Mouse (Mus musculus) megakaryocyte, embryonic 14.5 days (primary cell): ENCODE measurements at regions not wholly inside any gene's neighbourhood (a gene's known extent, or its start where the extent isn't known, plus 50 kb on each side); places are given as distances from the start of the nearest gene placed in this dataset.

ENCODE experiments used
- FLI1 ChIP-seq: IDR thresholded peaks from 2 replicates; pipeline ENCODE4 v1.6.1; 2012; ENCODE audit warnings: low read length, inconsistent platforms, mixed read lengths
- GATA1 ChIP-seq: IDR thresholded peaks from 3 replicates; pipeline ENCODE4 v1.6.1; 2012; ENCODE audit warnings: mixed read lengths, low read length, inconsistent platforms, borderline replicate concordance

GRCm38 (mm10) chr4:107738776-107739175, 54.7 kb upstream of the Dmrtb1 start:
- no peak for TF ChIP-seq GATA1
- TF ChIP-seq FLI1: no peak
